Mouse (Mus musculus) stomach, postnatal 0 days (tissue): ENCODE results near the gene Nuak1. TPM values are rescaled to one million over a fixed set of nuclear protein-coding genes. Genes with fewer than 3 reads are reported as not detected.

Experiments used
- ATAC-seq: fragments of 200-750 bp; cut with Nextera tagmentation; 2 replicates; pipeline ENCODE4 v1.8.0; 2017; ENCODE audit not compliant: low FRiP score, low TSS enrichment
- DNase-seq: peaks from one replicate; pipeline ENCODE4 v3.0.0-alpha.2; 2016; ENCODE audit warnings: low spot score
- H3K27ac ChIP-seq: fragments of 300-500 bp; sonication (generic); replicated peaks from 2 replicates; pipeline ENCODE4 v1.5.1; 2014; ENCODE audit warnings: mild to moderate bottlenecking, control low read depth
- H3K27me3 ChIP-seq: fragments of 300-500 bp; sonication (generic); 2 replicates; pipeline ENCODE4 v1.6.1; 2014; ENCODE audit warnings: low read length; ENCODE audit not compliant: control insufficient read depth, insufficient read depth
- H3K36me3 ChIP-seq: fragments of 300-500 bp; sonication (generic); 2 replicates; pipeline ENCODE4 v1.6.1; 2014; ENCODE audit warnings: low read length, mixed read lengths; ENCODE audit not compliant: control insufficient read depth, insufficient read depth
- H3K4me1 ChIP-seq: fragments of 300-500 bp; sonication (generic); replicated peaks from 2 replicates; pipeline ENCODE4 v1.6.1; 2014; ENCODE audit warnings: antibody characterized with exemption; ENCODE audit not compliant: control insufficient read depth, insufficient read depth
- H3K4me2 ChIP-seq: fragments of 300-500 bp; sonication (generic); replicated peaks from 2 replicates; pipeline ENCODE4 v1.6.1; 2014; ENCODE audit warnings: low read depth, mild to moderate bottlenecking, control low read depth, moderate library complexity
- H3K4me3 ChIP-seq: fragments of 300-500 bp; sonication (generic); 2 replicates; pipeline ENCODE4 v1.5.1; 2014; ENCODE audit warnings: low read depth, low read length, control low read depth
- H3K9ac ChIP-seq: fragments of 300-500 bp; sonication (generic); 2 replicates; pipeline ENCODE4 v1.6.1; 2014; ENCODE audit warnings: mild to moderate bottlenecking, low read length, control low read depth, mixed read lengths
- H3K9me3 ChIP-seq: fragments of 300-500 bp; sonication (generic); 2 replicates; pipeline ENCODE4 v1.6.1; 2016; ENCODE audit warnings: low read length; ENCODE audit not compliant: control insufficient read depth
- CTCF ChIP-seq: IDR thresholded peaks from 2 replicates; pipeline ENCODE4 v1.5.1; 2016; ENCODE audit warnings: antibody characterized with exemption, low read depth, mild to moderate bottlenecking, moderate library complexity
- EP300 ChIP-seq: optimal IDR thresholded peaks from 2 replicates; pipeline ENCODE3; 2016; ENCODE audit warnings: antibody characterized with exemption
- WGBS: fragments of 180-500 bp; shearing (Covaris S2); extraction: QIAGEN DNeasy Blood & Tissue Kit; methylation state at CpG from one replicate; pipeline ENCODE4 v1.1.7; 2014; 5-methylcytosine and 5-hydroxymethylcytosine counted together
- polyA plus RNA-seq: library from polyadenylated mRNA; unstranded; fragments of >200 nt; fragmentation: Nextera tagmentation; extraction: Ambion mirVana; gene quantifications from 2 replicates; pipeline ENCODE4 v1.2.1, GENCODE M21; 2015

Nuak1 gene
- polyA plus RNA-seq, 1 experiment from 2014 or later = 0.40 TPM

DNA sequence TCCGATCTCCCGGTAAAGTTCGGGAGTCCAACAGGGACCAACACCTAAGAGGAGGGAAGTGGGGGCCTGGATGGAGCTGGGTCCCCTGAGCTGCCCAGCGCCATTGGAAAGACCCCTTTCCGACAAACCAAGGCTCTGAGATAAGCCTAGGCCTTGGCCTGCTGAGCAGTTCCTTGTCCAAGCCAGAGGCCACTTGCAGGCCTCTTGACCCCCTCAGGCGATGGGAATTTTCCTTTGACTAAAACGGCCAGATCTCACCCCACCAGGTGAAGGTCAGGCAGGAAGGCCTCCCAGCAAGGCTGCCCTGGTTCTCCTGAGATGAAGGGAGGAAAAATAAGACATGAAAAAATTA, 1.0 kb upstream of the Nuak1 start:
- Histone ChIP-seq H3K27ac (peak overlapping the region; percentile 95), H3K4me3 (peak overlapping the region; percentile 78), H3K4me2 (peak overlapping the region; percentile 90), H3K27me3 (no peaks in the 10 kb centered on the region), H3K9me3 (no peaks in the 10 kb centered on the region), H3K9ac (peak overlapping the region; percentile 98), H3K4me1 (peaks cover 2% of the 10 kb centered on the region), H3K36me3 (no peaks in the 10 kb centered on the region)
- TF ChIP-seq CTCF (no peak), EP300 (no peak)
- DNase-seq = no peak
- peak; percentile 11; the same call in 1 of the 2 replicates for ATAC-seq
- 3% methylated on average over 7 of the region's 7 CpGs for WGBS

- Histone ChIP-seq H3K4me3 (peak overlapping the region; percentile 78), H3K27me3 (no peaks in the 10 kb centered on the region), H3K36me3 (no peaks in the 10 kb centered on the region), H3K4me1 (peaks cover 2% of the 10 kb centered on the region), H3K27ac (peak overlapping the region; percentile 95), H3K4me2 (peak overlapping the region; percentile 90), H3K9me3 (no peaks in the 10 kb centered on the region), H3K9ac (peak overlapping the region; percentile 98)
- TF ChIP-seq CTCF (no peak; the same call in 1 of the 2 replicates), EP300 (no peak)
- peak; percentile 22; the same call in 1 of the 2 replicates for ATAC-seq
- no peak for DNase-seq
- under 1% methylated on average over 24 of the region's 32 CpGs for WGBS
Observed at GRCm38 (mm10) chr10:84440181-84440540, 236 bp downstream of the Nuak1 start.

DNA sequence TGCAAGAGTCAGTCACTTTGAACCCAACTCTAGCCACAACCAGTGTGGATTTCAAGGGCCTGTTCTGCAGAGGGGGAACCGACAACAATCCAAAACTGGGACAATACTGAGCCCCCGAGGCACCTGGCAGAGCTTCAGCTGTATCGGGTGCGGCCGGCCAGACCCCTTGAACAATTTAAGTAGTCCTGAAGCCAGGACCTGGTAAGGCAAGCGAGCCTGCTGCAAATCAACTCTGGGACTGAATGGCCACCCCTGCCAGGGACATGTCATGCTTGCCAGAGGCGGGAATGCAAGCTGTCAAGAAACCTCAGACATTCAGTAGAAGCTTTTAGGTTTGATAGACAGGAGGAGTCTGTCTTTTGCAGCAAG, 1.2 kb downstream of the Nuak1 start:
- TF ChIP-seq EP300 (no peak), CTCF (no peak)
- Histone ChIP-seq H3K27ac (no peak overlapping the region), H3K4me3 (peak overlapping the region; percentile 78), H3K9me3 (no peaks in the 10 kb centered on the region), H3K9ac (peak overlapping the region; percentile 98; the same call in 1 of the 2 replicates), H3K36me3 (no peaks in the 10 kb centered on the region), H3K4me1 (peaks cover 2% of the 10 kb centered on the region), H3K4me2 (peak overlapping the region; percentile 90), H3K27me3 (no peaks in the 10 kb centered on the region)
- ATAC-seq = no peak
- DNase-seq = no peak
- 21% methylated on average over 7 of the region's 7 CpGs for WGBS

GRCm38 (mm10) chr10:84438466-84439227, 1.8 kb downstream of the Nuak1 start:
- DNase-seq (no peak), ATAC-seq (no peak)
- Histone ChIP-seq H3K9me3 (no peaks in the 10 kb centered on the region), H3K36me3 (no peaks in the 10 kb centered on the region), H3K9ac (peak overlapping the region; percentile 18; the same call in 1 of the 2 replicates), H3K27ac (no peak overlapping the region), H3K4me2 (peak overlapping the region; percentile 90), H3K4me3 (peak overlapping the region; percentile 78), H3K27me3 (no peaks in the 10 kb centered on the region), H3K4me1 (peaks cover 2% of the 10 kb centered on the region)
- WGBS = 42% methylated on average over 19 of the region's 19 CpGs
- TF ChIP-seq EP300 (no peak), CTCF (no peak)

GRCm38 (mm10) chr10:84438049-84438422, 2.4 kb downstream of the Nuak1 start:
- 2% methylated on average over 7 of the region's 7 CpGs for WGBS
- peaks cover 2% of the 10 kb centered on the region for H3K4me1 ChIP-seq
- H3K27ac ChIP-seq = no peak overlapping the region
- peak; percentile 96 for TF ChIP-seq CTCF
- no peak for TF ChIP-seq EP300
- peak; percentile 18; the same call in 1 of the 2 replicates for ATAC-seq
- H3K4me3 ChIP-seq = peak overlapping the region; percentile 18
- H3K9me3 ChIP-seq = no peaks in the 10 kb centered on the region
- H3K9ac ChIP-seq = no peak overlapping the region
- H3K4me2 ChIP-seq = peak overlapping the region; percentile 90; the same call in 1 of the 2 replicates
- peak; percentile 92 for DNase-seq
- H3K27me3 ChIP-seq = no peaks in the 10 kb centered on the region
- no peaks in the 10 kb centered on the region for H3K36me3 ChIP-seq
